Mouse (Mus musculus) granulocyte monocyte progenitor cell, adult 5-6 weeks (primary cell): ENCODE data around the gene Zkscan17. TPM values are rescaled to one million over a fixed set of nuclear protein-coding genes. Genes with fewer than 3 reads are reported as not detected.
A peak's percentile ranks its signal among the peaks of the same experiment; 100 is the strongest.

Experiments
- ATAC-seq: replicated peaks from 2 replicates; pipeline ENCODE4 v1.8.0; 2016; ENCODE audit warnings: mild to moderate bottlenecking, moderate TSS enrichment, inconsistent platforms; ENCODE audit not compliant: poor library complexity, severe bottlenecking
- total RNA-seq, 2 experiments: library from RNA; stranded (forward) in 1 of 2; stranded (reverse) in 1 of 2; fragments of 200-712, 200-1000 nt in 1 of 2; fragments of >200 nt in 1 of 2; fragmentation: Nextera tagmentation in 1 of 2; gene quantifications; 2 replicates each; pipeline ENCODE4 v1.2.3; 2014 to 2017

Zkscan17 gene
- total RNA-seq, 2 experiments from 2014 or later = 11.1 to 24.8 TPM

GRCm38 (mm10) chr11:59519741-59520495 is 6.6 kb downstream of the Zkscan17 start:
- ATAC-seq = no peak

GRCm38 (mm10) chr11:59518226-59518625 is 8.3 kb downstream of the Zkscan17 start:
- peak; percentile 37 for ATAC-seq

GRCm38 (mm10) chr11:59517441-59517840 is 9.1 kb downstream of the Zkscan17 start:
- no peak for ATAC-seq

GRCm38 (mm10) chr11:59514789-59515188 is 11.8 kb downstream of the Zkscan17 start:
- no peak for ATAC-seq

- ATAC-seq = no peak
Observed at GRCm38 (mm10) chr11:59514381-59514780, 12.2 kb downstream of the Zkscan17 start.

GRCm38 (mm10) chr11:59513556-59513955 is 13.0 kb downstream of the Zkscan17 start:
- no peak for ATAC-seq

GRCm38 (mm10) chr11:59512733-59513132 is 13.8 kb downstream of the Zkscan17 start:
- ATAC-seq = no peak

- no peak for ATAC-seq
Observed at GRCm38 (mm10) chr11:59511558-59511957, 15.0 kb downstream of the Zkscan17 start.

- no peak for ATAC-seq
Observed at GRCm38 (mm10) chr11:59506713-59507074, 19.9 kb downstream of the Zkscan17 start.

GRCm38 (mm10) chr11:59505839-59506712 is 20.5 kb downstream of the Zkscan17 start:
- peak; percentile 65 for ATAC-seq

- peak; percentile 69 for ATAC-seq
Observed at GRCm38 (mm10) chr11:59505351-59505838, 21.2 kb downstream of the Zkscan17 start.

GRCm38 (mm10) chr11:59501978-59502700 is 24.4 kb downstream of the Zkscan17 start:
- ATAC-seq = no peak

- ATAC-seq = no peak
Observed at GRCm38 (mm10) chr11:59497747-59498146, 28.8 kb downstream of the Zkscan17 start.

- ATAC-seq = no peak
Observed at GRCm38 (mm10) chr11:59496672-59497310, 29.8 kb downstream of the Zkscan17 start.

GRCm38 (mm10) chr11:59486222-59486621 is 40.3 kb downstream of the Zkscan17 start:
- no peak for ATAC-seq

- no peak for ATAC-seq
Observed at GRCm38 (mm10) chr11:59485641-59486040, 40.9 kb downstream of the Zkscan17 start.

- peak; percentile 53; the same call in 1 of the 2 replicates for ATAC-seq
Observed at GRCm38 (mm10) chr11:59483212-59483611, 43.3 kb downstream of the Zkscan17 start.

- ATAC-seq = no peak
Observed at GRCm38 (mm10) chr11:59477240-59477639, 49.3 kb downstream of the Zkscan17 start.

- ATAC-seq = peak; percentile 93
Observed at GRCm38 (mm10) chr11:59472326-59472677, 54.2 kb downstream of the Zkscan17 start, which contains the start of gene Zfp867. TSS of gene Zfp867 (minus strand) at chr11:59472474.
